Mouse (Mus musculus) kidney, adult 8-10 months (tissue): Measurements from ENCODE around the gene Fbxl19.

Source experiments
- DNase-seq, 2 experiments: peaks; one replicate each; pipeline ENCODE4 v3.0.0; 2022

The Fbxl19 gene

GRCm38 (mm10) chr7:127744366-127745045 is at the start of gene Fbxl19:
Fbxl19 (plus strand) TSS chr7:127744543.
- peak; percentile 74 to 84 for DNase-seq

DNA sequence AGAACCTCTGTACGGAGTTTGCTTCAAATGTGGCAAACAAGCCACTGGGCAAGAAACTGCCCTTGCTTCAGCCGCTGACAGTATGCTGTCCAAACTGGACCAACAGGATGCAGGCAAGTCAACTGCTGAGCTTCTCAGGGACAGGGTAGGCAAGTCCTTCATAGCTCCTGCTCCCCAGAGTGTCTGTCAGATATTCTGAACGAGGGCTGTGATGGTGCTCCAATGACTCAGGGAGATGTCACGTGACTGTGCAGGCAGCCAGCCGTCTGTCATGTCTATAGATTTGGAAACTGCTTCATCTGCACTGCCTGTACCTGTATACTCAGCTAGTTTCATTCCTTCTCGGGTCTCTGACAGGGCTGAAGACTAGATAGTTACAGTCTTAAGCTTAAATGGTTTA is 45.4 kb upstream of the Fbxl19 start:
- DNase-seq: no peak

DNA sequence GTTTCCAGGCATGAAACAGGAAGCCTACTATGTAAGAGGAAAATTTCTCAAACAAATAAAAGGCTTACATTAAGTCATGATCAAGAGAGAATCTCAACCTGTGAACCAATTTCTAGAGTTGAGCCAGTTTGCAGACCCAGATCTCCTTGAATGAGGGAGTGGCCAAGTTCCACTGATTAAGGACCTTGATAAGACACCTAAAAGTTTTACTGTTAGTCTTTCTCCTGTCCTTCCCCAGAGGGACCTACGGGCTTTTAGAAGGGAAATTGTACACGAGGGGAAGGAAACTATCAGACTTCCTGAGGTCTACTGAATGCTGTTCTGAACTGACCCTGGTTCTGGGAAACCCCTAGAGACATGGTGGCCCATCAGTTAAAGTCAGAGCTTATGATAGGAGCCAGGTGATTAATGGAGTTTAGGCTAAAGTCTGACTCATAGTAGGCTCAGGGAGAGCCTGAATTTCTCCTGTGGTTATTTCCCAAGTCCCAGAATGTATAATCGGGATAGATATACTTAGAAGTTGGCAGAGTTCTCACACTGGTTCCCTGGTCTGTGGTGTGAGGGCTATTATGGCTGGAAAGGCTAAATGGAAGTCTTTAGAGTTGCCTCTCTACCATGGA is 43.5 kb upstream of the Fbxl19 start:
- DNase-seq: no peak

DNA sequence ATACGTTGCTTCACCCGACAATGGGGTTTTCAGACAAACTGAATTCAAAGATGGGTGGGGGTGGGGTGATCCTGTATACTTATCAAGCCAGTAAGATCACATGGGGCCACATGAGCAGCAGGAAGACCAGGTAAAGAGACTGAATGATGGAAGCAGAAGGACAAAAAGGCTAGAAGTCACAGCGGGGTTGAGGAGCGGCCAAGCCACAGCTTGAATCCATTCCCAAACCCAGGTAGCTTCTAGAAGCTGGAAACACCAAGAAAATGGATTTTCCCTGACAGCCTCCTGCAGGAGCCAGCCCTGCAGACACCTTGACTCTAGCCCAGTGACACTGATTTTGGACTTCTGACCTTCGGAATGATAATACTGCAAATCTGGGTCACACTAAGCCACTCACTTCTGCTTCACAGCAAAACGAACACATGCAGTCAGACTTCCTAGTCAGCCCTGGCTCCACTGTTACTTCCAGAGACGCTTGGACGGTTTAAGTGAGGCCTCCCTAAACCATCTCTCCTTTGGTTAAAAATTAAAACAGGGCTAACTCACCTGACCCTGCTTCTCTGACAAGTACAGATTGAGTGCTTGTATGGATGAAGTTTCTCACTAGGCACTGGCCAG is 40.7 kb upstream of the Fbxl19 start:
- DNase-seq: peak; percentile 53 to 72

DNA sequence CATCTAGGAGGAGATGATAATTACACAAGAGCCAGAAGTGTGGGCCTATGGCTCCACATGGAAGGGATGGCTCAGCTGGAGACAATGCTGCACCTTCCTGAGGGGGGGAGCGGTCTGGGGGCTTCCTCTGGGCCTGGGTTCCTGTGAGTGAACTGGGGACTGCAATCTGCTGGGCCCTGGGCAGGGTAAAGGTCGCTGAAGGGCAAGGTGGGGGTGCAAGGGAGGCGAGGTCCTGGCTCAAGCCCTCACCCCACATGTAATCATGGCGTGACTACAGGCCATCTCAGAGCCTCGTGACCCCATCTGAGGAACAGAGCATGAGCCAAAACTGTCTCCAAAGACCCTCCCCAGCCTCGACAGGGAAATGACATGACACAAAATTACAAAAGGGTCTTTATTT is 39.7 kb upstream of the Fbxl19 start:
- DNase-seq: no peak

DNA sequence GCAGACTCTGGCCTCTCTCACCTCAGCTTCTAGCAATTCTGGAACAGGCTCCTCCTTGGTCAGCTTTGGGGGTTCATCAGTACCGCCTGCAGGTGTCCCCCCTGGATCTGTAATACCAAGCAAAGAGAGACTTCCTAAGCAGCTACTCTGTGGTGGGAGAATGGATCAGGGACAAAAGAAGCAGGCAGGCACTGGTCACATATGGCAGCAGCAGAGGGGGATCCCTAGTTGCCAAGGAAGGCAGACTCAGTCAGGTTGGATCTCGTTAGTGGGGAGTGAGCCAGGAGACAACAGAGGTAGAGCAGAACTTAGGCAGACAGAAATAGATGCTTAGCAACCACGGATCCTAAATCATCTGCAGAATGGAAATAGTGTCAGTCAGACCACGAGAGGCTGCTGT is 38.6 kb upstream of the Fbxl19 start:
- no peak for DNase-seq

DNA sequence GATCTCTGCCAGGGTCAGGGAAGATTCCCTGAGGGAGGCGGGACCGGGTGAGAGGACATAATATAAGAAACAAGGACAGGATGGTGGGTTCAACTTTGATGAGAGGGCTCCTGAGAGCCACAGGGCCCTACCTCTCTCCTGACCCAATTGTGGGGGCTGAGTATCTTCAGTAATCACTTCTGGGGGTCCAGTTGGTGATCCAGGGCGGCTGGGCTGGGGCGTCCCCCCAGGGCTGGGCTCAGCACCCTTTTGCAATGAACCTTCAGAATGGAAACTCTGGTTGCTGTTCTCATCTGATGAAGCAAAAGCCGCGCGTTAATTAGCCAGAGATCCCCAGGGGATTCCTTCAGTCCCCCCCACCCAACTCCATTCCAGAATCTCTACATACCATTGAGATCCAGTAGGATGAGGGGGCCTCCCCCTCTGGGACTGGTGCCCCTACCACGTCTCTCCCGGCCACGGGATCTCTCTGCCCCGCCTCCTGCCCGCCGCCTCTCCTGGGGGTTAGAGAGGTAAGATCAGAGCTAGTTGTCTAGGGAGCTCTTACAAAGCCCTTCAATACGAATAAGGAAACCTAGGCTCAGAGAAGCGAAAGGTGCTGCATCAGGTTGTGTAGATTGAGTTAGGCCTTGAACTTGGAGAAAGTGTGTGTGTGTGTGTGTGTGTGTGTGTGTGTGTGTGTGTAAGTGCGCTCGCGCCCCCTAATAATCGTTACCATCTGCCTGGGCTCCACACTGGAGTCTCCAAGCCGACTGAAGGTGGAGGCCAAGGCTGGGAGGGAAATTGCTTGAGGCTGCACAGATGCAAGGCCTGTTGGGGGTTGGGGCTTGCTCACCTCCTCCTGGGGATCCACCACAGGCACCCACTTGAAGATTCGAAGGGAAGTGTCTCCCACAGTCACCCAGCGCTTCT is 37.0 kb upstream of the Fbxl19 start:
- DNase-seq: no peak

DNA sequence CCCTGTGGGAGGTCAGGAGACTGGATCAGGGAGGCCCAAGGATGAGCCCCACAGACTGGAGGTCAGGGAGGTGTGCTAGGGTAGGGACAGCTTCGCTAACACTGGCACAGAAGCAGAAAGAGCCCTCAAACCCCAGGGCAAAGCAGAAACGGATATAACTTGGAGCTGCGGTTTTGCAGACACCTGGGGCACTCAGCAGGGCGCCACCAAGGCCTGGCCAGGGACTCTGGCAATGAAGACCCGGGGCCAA is 36.5 kb upstream of the Fbxl19 start:
- DNase-seq: no peak

- peak; percentile 85 for DNase-seq
These were observed 35.9 kb upstream of the Fbxl19 start, which contains the start of gene Bcl7c for GRCm38 (mm10) chr7:127708207-127709078. Bcl7c (minus strand) TSS chr7:127708933.

GRCm38 (mm10) chr7:127709261-127709979 is 34.9 kb upstream of the Fbxl19 start:
- no peak for DNase-seq

DNA sequence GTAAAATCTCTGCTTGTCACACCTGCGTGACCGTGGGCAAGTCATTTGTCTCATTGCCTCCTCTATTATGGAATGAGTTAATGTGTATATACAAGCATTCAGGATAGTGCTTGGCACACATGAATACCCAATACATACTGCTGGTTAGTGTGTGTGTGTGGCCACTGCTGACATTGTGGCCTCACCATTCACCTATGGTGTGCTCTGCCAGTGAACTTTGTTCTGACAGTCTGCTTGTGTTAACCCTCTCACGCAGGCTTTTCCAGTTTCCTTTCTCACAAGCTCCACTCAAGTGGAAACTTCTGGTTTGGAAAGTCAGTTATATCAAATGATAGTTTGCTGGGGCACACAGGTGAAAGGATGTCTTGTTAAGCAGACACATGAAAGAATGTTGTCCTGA is 33.3 kb upstream of the Fbxl19 start:
- no peak for DNase-seq

GRCm38 (mm10) chr7:127711456-127711855 is 32.9 kb upstream of the Fbxl19 start:
- DNase-seq: no peak

DNA sequence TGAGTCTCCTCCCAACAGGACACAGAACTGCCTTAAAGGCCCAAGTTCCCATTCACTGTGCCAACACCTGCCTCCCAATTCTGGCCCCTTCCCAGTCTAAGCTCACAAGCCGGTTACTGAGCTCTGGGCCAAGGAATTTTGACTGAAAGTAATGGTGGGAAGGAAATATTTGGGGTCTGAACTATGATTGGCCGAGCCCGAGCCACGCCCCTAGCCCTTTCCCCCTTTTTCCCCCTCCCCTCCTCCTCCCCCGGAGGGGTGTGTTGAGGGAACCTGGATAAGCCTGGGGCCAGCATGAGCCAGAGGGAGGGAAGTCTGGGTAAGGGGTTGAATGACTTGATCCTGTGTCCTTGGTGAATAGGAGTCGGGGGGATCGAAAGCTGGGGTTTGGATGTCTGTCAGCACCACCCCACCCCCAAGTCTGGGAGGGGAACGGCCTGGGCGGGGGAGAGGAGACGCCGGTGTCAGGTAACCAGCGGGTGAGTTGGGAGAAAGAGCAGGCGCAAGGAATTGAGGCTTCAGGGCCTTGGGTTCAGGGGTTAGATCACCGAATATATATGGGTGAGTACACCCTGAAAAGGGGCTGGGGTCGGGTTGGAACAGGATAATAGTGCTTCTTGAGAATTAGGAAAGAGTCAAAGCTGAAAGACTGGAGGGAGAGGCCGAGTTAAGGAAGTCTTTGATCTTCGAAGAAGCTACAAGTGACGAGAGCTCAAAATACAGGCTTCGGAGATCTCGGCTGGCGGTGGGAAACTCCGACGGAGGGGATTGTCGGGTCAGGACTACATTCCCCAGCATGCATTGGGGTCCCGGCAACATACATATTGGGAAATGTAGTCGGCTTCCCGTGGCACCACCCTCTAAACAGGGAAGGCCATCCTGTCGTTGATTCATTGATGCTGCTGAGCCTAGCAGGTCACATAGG is 31.6 kb upstream of the Fbxl19 start, which contains the start of gene Ctf1:
TSS of gene Ctf1 (plus strand) at position 276 of the 925 bp plus-strand sequence.
- peak; percentile 78 to 85 for DNase-seq

GRCm38 (mm10) chr7:127714816-127715215 is 29.5 kb upstream of the Fbxl19 start:
- DNase-seq: no peak

DNA sequence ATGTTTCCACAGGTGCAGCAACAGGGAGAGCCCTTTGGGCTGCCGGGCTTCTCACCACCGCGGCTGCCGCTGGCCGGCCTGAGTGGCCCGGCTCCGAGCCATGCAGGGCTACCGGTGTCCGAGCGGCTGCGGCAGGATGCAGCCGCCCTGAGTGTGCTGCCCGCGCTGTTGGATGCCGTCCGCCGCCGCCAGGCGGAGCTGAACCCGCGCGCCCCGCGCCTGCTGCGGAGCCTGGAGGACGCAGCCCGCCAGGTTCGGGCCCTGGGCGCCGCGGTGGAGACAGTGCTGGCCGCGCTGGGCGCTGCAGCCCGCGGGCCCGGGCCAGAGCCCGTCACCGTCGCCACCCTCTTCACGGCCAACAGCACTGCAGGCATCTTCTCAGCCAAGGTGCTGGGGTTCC is 27.4 kb upstream of the Fbxl19 start:
- peak; percentile 65 to 77 for DNase-seq

DNA sequence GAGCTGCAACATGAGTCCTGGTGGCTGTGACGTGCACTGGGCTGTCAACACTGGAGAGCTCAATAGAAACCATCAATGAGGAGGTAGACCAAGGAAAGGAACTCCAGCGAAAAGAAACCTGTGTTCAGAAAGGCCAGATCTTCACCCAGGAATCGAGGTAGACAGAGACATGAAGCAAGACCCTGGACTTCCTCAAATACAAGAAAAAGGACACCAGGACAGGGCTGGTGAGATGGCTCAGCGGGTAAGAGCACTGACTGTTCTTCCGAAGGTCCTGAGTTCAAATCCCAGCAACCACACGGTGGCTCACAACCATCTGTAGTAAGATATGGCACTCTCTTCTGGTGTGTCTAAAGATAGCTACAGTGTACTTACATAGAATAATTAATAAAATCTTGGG is 26.0 kb upstream of the Fbxl19 start:
- DNase-seq: no peak

- DNase-seq: no peak
These were observed 25.1 kb upstream of the Fbxl19 start for GRCm38 (mm10) chr7:127719258-127719657.

DNA sequence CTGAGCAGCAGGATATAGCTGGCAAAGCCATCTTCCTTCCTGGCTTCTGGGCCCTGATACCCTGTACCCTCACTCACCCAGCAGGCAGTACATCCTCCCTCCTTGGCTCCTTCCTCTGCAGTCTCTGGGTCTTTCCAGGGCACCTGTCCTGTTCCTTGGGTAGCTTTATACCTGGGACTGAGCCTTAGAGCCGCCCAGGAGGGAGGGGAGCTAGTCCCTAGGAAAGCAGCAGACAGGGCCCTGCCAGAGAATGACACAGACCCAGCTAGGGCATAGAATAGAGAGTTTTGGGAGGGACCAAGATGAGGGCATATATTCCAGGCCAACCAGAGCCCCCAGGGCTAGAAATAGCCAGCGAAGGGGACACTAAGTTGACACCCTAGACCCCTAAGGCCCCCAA is 18.9 kb upstream of the Fbxl19 start:
- DNase-seq: no peak

DNA sequence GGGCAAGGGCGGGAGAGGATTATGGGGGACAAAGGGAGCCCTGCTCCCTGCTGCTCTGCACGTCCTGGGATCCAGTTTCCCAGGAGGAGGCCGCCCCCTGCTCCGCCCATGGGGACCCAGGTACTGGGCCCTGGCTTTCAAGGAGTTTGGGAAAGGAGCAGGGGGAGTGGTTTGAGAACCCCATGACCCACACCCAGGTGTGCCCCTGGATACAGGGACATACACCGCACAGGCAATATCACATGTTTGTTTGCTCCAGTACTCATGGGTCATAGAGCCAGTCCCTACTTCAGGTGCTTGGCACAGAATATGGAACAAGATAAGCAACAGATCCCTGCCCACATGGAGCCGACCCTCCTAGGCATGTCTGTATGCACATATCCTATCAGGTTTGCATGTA is 18.4 kb upstream of the Fbxl19 start:
- no peak for DNase-seq

GRCm38 (mm10) chr7:127727898-127728297 is 16.4 kb upstream of the Fbxl19 start:
- DNase-seq: no peak

- no peak for DNase-seq
These were observed 14.2 kb upstream of the Fbxl19 start for GRCm38 (mm10) chr7:127730170-127730569.
